Mouse (Mus musculus): Measurements from ENCODE around the gene Hsd17b6.

DNA sequence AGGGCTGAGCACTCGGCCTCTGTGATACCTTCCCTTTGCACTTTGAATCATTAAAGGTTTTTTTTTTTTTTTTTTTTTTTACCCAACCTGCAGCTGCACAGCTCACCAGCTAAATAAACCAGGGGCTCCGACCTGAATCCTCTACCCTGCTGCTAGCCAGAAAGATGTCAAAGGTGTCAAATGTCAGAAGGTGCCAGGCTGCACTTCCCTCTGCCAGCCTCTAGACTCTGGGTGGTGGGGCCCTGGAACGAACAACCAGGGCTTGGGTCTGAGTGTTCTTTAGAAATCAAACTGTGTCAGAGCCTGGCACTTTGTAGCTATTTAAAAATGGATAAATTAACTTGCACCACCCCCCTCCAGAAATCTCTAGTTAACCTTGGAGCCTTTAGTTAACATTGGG, 45.0 kb downstream of the Hsd17b6 start:
- TF ChIP-seq GATA1 (IDR thresholded peaks at IDR 0.05; ENCODE audit: low read length) (no peak), TAL1 (IDR thresholded peaks at IDR 0.05; ENCODE audit: low read length) (no peak)

Measured in erythroblast, embryonic 14.5 days (primary cell).